Mouse (Mus musculus): ENCODE measurements around the gene Ndufv1.

- TF ChIP-seq CTCF (IDR thresholded peaks at IDR 0.05; ENCODE audit: insufficient read depth, low read length) (no peak), POLR2A (IDR thresholded peaks at IDR 0.05; ENCODE audit: borderline replicate concordance, extremely low read depth, low read depth, low read length) (no peak)
These were observed 40.4 kb downstream of the Ndufv1 start, which contains the start of gene Aldh3b2 for GRCm38 (mm10) chr19:3972229-3972628.
